Mouse (Mus musculus): ENCODE results near the gene Aimp1. TPM values are rescaled to one million over a fixed set of nuclear protein-coding genes. Genes with fewer than 3 reads are reported as not detected.

The Aimp1 gene
- 68.4 and 77.0 TPM in 2 replicates for polyA plus RNA-seq (2016; fragmentation: Nextera tagmentation; extraction: Ambion mirVana)

DNA sequence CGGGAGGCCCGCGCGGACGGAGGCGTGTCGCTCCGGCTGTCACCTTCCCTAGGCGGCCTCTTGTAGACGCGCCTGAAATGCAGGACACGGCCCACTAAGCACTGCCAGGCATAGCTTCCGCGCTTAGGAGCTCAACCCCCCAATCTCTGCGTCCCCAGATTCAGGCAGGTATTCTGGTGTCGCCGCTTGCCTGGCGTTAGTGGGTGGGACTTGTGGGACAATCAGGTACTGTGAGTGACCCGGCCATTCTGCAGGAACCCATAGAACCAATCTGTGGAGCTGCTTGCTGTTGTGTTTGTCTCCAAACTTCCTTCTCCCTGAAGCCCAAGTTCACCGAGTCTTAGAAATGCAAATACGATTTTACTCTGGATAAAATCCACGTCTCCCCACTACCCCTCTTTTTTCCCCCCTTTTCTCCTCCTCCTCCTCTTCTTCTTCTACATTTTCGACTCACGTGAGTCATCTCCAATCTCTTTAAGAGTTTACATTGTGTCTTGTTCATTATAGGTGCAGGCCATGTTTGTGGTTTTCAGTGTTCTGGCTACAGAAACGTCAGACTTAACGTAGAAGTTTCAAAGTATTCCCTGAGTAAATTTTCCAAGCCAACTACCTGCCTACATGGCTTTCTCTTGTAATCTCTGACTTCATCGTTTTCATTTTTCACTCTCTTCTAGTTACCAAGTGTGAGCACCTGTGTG, at the start of gene Aimp1:
Gene Aimp1, minus strand, starts transcription at position 140 of the 698 bp plus-strand sequence.
- 3% methylated on average over 27 of the region's 27 CpGs for WGBS
- Histone ChIP-seq H3K9me3 (no peaks in the 10 kb centered on the region), H3K27ac (peak within 1 kb of the TSS; percentile 80), H3K4me2 (replicated peaks) (peak within 1 kb of the TSS; percentile 76), H3K4me3 (peak within 1 kb of the TSS; percentile 73), H3K4me1 (peaks cover 10% of the 10 kb centered on the region), H3K27me3 (no peaks in the 10 kb centered on the region), H3K9ac (peak within 1 kb of the TSS; percentile 79), H3K36me3 (0 out of 2 replicates have a peak, but pooled peaks cover 2% of the 10 kb centered on the region)
- no peak for ATAC-seq (ENCODE audit: insufficient number of reproducible peaks, insufficient read depth, low FRiP score, low TSS enrichment)

DNA sequence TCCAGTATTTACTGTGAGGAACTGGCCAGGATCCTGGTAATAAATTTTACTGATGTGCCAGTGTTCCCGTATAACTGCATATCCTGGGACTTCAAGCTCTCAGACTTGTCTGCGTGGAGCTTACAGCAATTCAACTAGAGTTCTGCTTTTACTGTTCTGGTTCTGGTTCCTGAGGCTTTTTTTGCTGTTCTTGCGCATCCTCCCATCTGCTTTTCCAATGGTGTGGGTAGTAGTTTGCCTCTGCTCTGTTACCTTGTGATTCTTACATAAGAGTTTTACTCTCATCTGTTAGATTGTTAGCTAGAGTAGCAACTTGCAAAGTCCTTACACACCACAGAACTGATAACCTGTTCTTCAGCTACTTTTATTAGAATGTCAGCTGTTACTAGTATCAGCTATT, 40.2 kb upstream of the Aimp1 start:
- H3K9me3 ChIP-seq, result no peaks in the 10 kb centered on the region
- no peak overlapping the region for H3K27ac ChIP-seq
- peaks cover 13% of the 10 kb centered on the region for H3K36me3 ChIP-seq
- no peak overlapping the region for H3K9ac ChIP-seq
- over 99% methylated on average over 3 of the region's 3 CpGs for WGBS
- no peak overlapping the region for H3K4me2 ChIP-seq (replicated peaks)
- ATAC-seq (ENCODE audit: insufficient number of reproducible peaks, insufficient read depth, low FRiP score, low TSS enrichment), result no peak
- no peaks in the 10 kb centered on the region for H3K4me1 ChIP-seq
- H3K4me3 ChIP-seq, result no peak overlapping the region
- H3K27me3 ChIP-seq, result no peaks in the 10 kb centered on the region

DNA sequence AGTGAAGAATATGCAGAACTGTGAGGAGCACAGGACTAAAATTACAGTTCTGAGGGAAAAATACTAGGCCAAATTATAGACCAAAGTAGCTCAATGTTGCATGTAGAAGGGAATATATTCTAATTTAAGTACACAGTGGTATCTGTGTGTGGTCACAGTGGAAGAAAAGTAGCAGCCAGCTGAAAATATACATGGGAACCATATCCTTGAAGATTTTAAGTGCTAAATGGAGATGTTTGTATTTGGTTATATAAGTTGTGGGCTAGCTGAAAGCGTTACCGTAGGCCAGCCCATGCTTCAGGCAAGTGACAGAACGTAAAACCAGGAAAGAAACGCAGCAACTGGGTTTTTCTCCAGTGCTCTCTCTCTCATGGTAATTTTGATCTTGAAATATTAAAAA, 33.1 kb upstream of the Aimp1 start:
- Histone ChIP-seq H3K36me3 (peaks cover 5% of the 10 kb centered on the region; the same call in 1 of the 2 replicates), H3K4me3 (no peak overlapping the region), H3K9me3 (no peaks in the 10 kb centered on the region), H3K4me1 (no peaks in the 10 kb centered on the region), H3K27me3 (no peaks in the 10 kb centered on the region), H3K27ac (no peak overlapping the region), H3K9ac (no peak overlapping the region), H3K4me2 (replicated peaks) (no peak overlapping the region)
- 92% methylated on average over 4 of the region's 4 CpGs for WGBS
- no peak for ATAC-seq (ENCODE audit: insufficient number of reproducible peaks, insufficient read depth, low FRiP score, low TSS enrichment)

DNA sequence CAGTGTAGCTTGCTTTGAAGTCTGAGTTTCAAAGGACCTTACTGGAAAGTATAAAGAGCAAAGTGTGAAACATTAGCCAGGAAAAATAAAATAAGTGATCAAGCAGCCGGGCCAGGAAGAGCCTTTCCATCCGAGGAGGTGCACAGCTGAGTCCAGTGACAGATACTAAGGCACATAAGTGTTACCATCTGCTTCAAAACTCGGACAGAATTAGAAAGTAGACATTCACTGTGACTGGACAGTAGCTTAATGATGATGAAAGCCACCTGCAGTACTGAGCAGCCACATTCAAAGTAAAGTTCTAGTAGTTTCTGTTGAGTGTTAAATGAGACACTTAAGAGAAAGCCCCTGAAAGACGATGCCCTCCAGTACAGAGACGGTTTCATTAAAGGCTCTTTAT, 29.7 kb upstream of the Aimp1 start:
- Histone ChIP-seq H3K4me2 (replicated peaks) (no peak overlapping the region), H3K36me3 (no peaks in the 10 kb centered on the region), H3K4me1 (no peaks in the 10 kb centered on the region), H3K4me3 (no peak overlapping the region), H3K27ac (no peak overlapping the region), H3K27me3 (no peaks in the 10 kb centered on the region), H3K9me3 (no peaks in the 10 kb centered on the region), H3K9ac (no peak overlapping the region)
- ATAC-seq (ENCODE audit: insufficient number of reproducible peaks, insufficient read depth, low FRiP score, low TSS enrichment), result no peak
- WGBS, result 35% methylated on average over 5 of the region's 5 CpGs

GRCm38 (mm10) chr3:132706977-132707376, 22.8 kb upstream of the Aimp1 start:
- no peak for ATAC-seq (ENCODE audit: insufficient number of reproducible peaks, insufficient read depth, low FRiP score, low TSS enrichment)
- H3K4me1 ChIP-seq, result no peaks in the 10 kb centered on the region
- no peaks in the 10 kb centered on the region for H3K9me3 ChIP-seq
- H3K4me3 ChIP-seq, result no peak overlapping the region
- no peak overlapping the region for H3K27ac ChIP-seq
- no peak overlapping the region for H3K9ac ChIP-seq
- WGBS, result 77% methylated on average over 4 of the region's 4 CpGs
- no peaks in the 10 kb centered on the region for H3K36me3 ChIP-seq
- H3K27me3 ChIP-seq, result no peaks in the 10 kb centered on the region
- H3K4me2 ChIP-seq (replicated peaks), result no peak overlapping the region

DNA sequence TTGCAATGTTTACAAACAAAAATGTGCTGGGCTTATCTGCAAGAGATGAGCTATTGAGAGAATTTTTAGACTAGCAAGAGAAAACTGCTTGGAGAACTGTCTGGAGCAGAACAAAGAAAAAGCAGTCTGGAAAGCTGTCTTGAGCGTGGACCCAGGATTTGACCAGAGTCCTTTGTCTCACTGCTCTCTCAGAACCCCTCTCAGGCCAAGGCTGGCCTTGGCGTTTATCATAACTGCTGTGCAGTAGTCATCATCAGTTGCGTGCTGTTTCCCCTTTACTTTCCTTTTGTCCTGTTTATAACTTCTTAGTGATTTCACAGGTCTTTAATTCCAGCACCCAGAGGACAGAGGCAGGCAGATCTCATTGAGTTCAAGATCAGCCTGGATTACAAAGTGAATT, 20.0 kb upstream of the Aimp1 start:
- Histone ChIP-seq H3K27me3 (no peaks in the 10 kb centered on the region), H3K27ac (no peak overlapping the region), H3K4me3 (no peak overlapping the region), H3K9me3 (no peaks in the 10 kb centered on the region), H3K4me1 (no peaks in the 10 kb centered on the region), H3K4me2 (replicated peaks) (no peak overlapping the region), H3K36me3 (no peaks in the 10 kb centered on the region), H3K9ac (no peak overlapping the region)
- WGBS, result 85% methylated on average over 3 of the region's 3 CpGs
- ATAC-seq (ENCODE audit: insufficient number of reproducible peaks, insufficient read depth, low FRiP score, low TSS enrichment), result no peak

DNA sequence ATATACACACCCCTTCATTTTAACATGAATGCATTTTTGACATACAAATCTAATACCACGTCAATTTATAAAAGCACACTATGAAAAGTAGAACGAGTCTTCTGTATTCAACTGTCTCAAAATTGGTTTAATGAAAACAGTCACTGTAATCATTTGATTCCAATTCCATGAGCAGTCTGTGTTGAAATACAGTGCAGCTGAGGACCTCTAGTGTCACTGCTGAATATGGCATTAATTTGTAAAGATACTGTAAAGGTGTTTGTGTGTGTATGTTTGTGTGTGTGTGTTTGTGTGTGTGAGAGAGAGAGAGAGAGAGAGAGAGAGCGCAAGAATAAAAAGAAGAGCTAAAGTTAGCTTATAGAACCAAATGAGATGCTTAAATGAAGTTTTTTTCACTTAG, 17.2 kb upstream of the Aimp1 start:
- H3K9ac ChIP-seq, result no peak overlapping the region
- WGBS, result 70% methylated on average over 3 of the region's 3 CpGs
- no peaks in the 10 kb centered on the region for H3K36me3 ChIP-seq
- no peaks in the 10 kb centered on the region for H3K4me1 ChIP-seq
- H3K27ac ChIP-seq, result no peak overlapping the region
- H3K9me3 ChIP-seq, result no peaks in the 10 kb centered on the region
- no peak overlapping the region for H3K4me2 ChIP-seq (replicated peaks)
- H3K27me3 ChIP-seq, result no peaks in the 10 kb centered on the region
- no peak for ATAC-seq (ENCODE audit: insufficient number of reproducible peaks, insufficient read depth, low FRiP score, low TSS enrichment)
- H3K4me3 ChIP-seq, result no peak overlapping the region

- no peaks in the 10 kb centered on the region for H3K36me3 ChIP-seq
- ATAC-seq (ENCODE audit: insufficient number of reproducible peaks, insufficient read depth, low FRiP score, low TSS enrichment), result peak; percentile 96
- no peaks in the 10 kb centered on the region for H3K9me3 ChIP-seq
- H3K27me3 ChIP-seq, result no peaks in the 10 kb centered on the region
- peak within 1 kb of the TSS; percentile 79 for H3K9ac ChIP-seq
- H3K4me2 ChIP-seq (replicated peaks), result peak within 1 kb of the TSS; percentile 76
- H3K4me1 ChIP-seq, result peaks cover 10% of the 10 kb centered on the region
- WGBS, result under 1% methylated on average over 39 of the region's 42 CpGs
- peak within 1 kb of the TSS; percentile 80 for H3K27ac ChIP-seq
- peak within 1 kb of the TSS; percentile 73 for H3K4me3 ChIP-seq
These were observed 531 bp downstream of the Aimp1 start, which contains the start of gene Tbck for GRCm38 (mm10) chr3:132683447-132684230. Gene Tbck, plus strand, starts transcription at chr3:132684144.

- Histone ChIP-seq H3K27ac (no peak overlapping the region), H3K4me2 (replicated peaks) (no peak overlapping the region), H3K9ac (no peak overlapping the region), H3K27me3 (no peaks in the 10 kb centered on the region), H3K36me3 (peaks cover 11% of the 10 kb centered on the region), H3K4me1 (peaks cover under 1% of the 10 kb centered on the region), H3K4me3 (no peak overlapping the region), H3K9me3 (no peaks in the 10 kb centered on the region)
- no peak for ATAC-seq (ENCODE audit: insufficient number of reproducible peaks, insufficient read depth, low FRiP score, low TSS enrichment)
- WGBS, result 81% methylated on average over 2 of the region's 2 CpGs
These were observed 6.7 kb downstream of the Aimp1 start for GRCm38 (mm10) chr3:132677494-132677893.

DNA sequence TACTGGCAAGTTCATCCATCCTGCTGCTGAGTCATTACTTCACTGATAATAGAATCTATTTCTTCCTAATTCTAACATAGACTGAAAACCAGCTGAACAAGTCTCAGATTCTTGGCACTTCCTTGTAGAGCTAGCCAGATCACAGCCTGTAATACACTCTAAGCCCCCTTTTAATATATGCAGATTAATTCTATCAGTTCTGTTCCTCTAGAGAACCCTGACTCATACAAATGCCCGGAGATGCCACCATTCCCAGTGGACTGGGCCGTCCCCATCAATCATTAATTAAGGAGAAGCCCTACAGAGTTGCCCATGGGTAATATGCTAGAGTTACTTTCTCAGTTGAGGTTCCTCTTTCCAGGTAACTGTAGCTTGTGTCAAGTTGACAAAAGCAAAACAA, 28.2 kb downstream of the Aimp1 start:
- no peak overlapping the region for H3K9ac ChIP-seq
- WGBS, result 85% methylated on average over 2 of the region's 2 CpGs
- no peak for ATAC-seq (ENCODE audit: insufficient number of reproducible peaks, insufficient read depth, low FRiP score, low TSS enrichment)

DNA sequence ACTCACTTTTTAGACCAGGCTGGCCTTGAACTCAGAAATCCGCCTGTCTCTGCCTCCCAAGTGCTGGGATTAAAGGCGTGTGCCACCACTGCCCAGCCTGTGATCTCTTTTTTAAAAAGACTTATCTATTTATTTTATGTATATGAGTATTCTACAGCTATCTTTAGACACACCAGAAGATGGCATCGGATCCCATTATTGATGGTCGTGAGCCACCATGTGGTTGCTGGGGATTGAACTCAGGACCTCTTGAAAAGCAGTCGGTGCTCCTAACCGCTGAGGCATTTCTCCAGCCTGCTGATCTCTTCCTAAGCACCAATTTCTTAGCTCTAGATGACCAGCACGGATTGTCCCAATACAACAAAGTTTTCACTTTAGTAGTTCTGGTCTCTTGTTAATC, 30.2 kb downstream of the Aimp1 start:
- no peak for ATAC-seq (ENCODE audit: insufficient number of reproducible peaks, insufficient read depth, low FRiP score, low TSS enrichment)
- Histone ChIP-seq H3K9me3 (no peaks in the 10 kb centered on the region), H3K9ac (no peak overlapping the region), H3K4me2 (replicated peaks) (no peak overlapping the region), H3K27ac (no peak overlapping the region), H3K27me3 (no peaks in the 10 kb centered on the region), H3K4me1 (no peaks in the 10 kb centered on the region), H3K36me3 (peaks cover 1% of the 10 kb centered on the region; the same call in 1 of the 2 replicates), H3K4me3 (no peak overlapping the region)
- WGBS, result 86% methylated on average over 7 of the region's 7 CpGs

More for the DNA sequence above, 28.2 kb downstream of the Aimp1 start:
- Histone ChIP-seq H3K27me3 (no peaks in the 10 kb centered on the region), H3K9me3 (no peaks in the 10 kb centered on the region), H3K4me3 (no peak overlapping the region), H3K4me2 (replicated peaks) (no peak overlapping the region), H3K4me1 (no peaks in the 10 kb centered on the region), H3K36me3 (peaks cover 21% of the 10 kb centered on the region), H3K27ac (no peak overlapping the region)

DNA sequence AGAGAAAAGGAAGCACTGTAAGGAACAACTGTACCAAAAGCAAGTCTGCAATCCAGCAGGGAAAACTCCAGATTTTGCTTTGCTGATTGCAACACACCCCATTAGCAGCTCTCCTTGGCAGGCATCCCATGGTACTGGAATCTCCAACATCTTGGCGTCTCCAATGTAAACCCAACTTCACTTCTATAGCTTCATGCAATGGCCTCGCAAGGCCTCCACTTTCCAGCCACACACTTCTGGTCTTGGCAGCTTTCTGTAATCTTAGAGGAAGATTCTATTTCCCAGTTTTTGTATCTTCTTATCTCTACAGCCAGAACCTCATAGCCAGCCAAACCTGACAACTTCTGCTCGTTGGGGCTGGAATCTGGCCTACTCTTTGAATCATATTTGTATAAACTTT, 32.4 kb downstream of the Aimp1 start:
- no peaks in the 10 kb centered on the region for H3K36me3 ChIP-seq
- no peaks in the 10 kb centered on the region for H3K27me3 ChIP-seq
- ATAC-seq (ENCODE audit: insufficient number of reproducible peaks, insufficient read depth, low FRiP score, low TSS enrichment), result no peak
- no peak overlapping the region for H3K4me2 ChIP-seq (replicated peaks)
- 88% methylated on average over 3 of the region's 3 CpGs for WGBS
- H3K9me3 ChIP-seq, result no peaks in the 10 kb centered on the region
- H3K27ac ChIP-seq, result no peak overlapping the region
- no peak overlapping the region for H3K4me3 ChIP-seq
- H3K9ac ChIP-seq, result no peak overlapping the region
- no peaks in the 10 kb centered on the region for H3K4me1 ChIP-seq
